Mouse (Mus musculus): Measurements from ENCODE around the gene Catip. TPM values are rescaled to one million over a fixed set of nuclear protein-coding genes. Genes with fewer than 3 reads are reported as not detected.

The Catip gene
- polyA plus RNA-seq, 1 experiment, result not detected

DNA sequence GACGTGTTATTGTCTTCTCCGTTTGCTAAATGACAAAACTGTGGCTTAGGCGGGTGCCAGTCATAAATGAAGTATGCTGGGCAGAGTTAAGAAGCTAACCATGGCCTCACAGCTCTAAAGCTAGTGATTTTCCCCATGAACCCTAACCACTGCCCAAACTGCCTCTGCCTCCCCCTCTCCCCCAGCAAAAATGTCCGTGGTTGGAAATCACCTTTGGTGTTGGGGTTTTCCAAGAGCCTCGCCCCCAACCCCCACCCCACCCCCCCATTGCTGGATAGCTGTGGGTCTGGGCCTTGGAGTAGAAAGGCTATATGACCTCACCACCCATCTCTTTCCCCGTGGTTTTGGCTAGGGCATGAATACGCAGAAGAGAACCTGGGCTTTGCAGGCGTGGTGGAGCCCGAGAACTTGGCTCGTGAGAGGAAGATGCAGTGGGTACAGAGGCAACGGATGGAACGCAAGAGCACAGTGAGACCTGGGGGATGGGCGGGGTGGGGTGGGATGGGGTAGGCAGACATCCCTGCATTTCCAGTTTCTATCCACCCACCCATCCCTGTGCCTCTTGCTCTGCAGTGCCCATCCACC, 10.6 kb upstream of the Catip start:
- 79% methylated on average over 13 of the region's 13 CpGs for WGBS
- Histone ChIP-seq H3K4me3 (replicated peaks; ENCODE audit: control insufficient read depth, low read depth, low read length) (no peak overlapping the region), H3K4me1 (ENCODE audit: control insufficient read depth, insufficient read depth, low read length) (no peaks in the 10 kb centered on the region), H3K27ac (ENCODE audit: control insufficient read depth, insufficient read depth, low read depth, low read length, poor library complexity) (no peak overlapping the region)
- TF ChIP-seq POLR2A (IDR thresholded peaks at IDR 0.05; ENCODE audit: borderline replicate concordance, control insufficient read depth, low read depth, low read length) (no peak), CTCF (IDR thresholded peaks at IDR 0.05; ENCODE audit: control insufficient read depth, insufficient read depth, low read length) (no peak)

GRCm38 (mm10) chr1:74352532-74353096, 9.3 kb upstream of the Catip start:
- 71% methylated on average over 5 of the region's 5 CpGs for WGBS
- TF ChIP-seq POLR2A (IDR thresholded peaks at IDR 0.05; ENCODE audit: borderline replicate concordance, control insufficient read depth, low read depth, low read length) (no peak), CTCF (IDR thresholded peaks at IDR 0.05; ENCODE audit: control insufficient read depth, insufficient read depth, low read length) (no peak)

GRCm38 (mm10) chr1:74353453-74354229, 8.3 kb upstream of the Catip start:
- 81% methylated on average over 9 of the region's 9 CpGs for WGBS
- TF ChIP-seq CTCF (IDR thresholded peaks at IDR 0.05; ENCODE audit: control insufficient read depth, insufficient read depth, low read length), result no peak
- TF ChIP-seq POLR2A (IDR thresholded peaks at IDR 0.05; ENCODE audit: borderline replicate concordance, control insufficient read depth, low read depth, low read length), result no peak
- H3K4me1 ChIP-seq (ENCODE audit: control insufficient read depth, insufficient read depth, low read length), result no peaks in the 10 kb centered on the region
- no peak overlapping the region for H3K27ac ChIP-seq (ENCODE audit: control insufficient read depth, insufficient read depth, low read depth, low read length, poor library complexity)
- H3K4me3 ChIP-seq (replicated peaks; ENCODE audit: control insufficient read depth, low read depth, low read length), result no peak overlapping the region

More at GRCm38 (mm10) chr1:74352532-74353096, 9.3 kb upstream of the Catip start:
- H3K4me3 ChIP-seq (replicated peaks; ENCODE audit: control insufficient read depth, low read depth, low read length), result no peak overlapping the region
- no peak overlapping the region for H3K27ac ChIP-seq (ENCODE audit: control insufficient read depth, insufficient read depth, low read depth, low read length, poor library complexity)
- no peaks in the 10 kb centered on the region for H3K4me1 ChIP-seq (ENCODE audit: control insufficient read depth, insufficient read depth, low read length)

GRCm38 (mm10) chr1:74357531-74357930, 4.4 kb upstream of the Catip start:
- Histone ChIP-seq H3K27ac (ENCODE audit: control insufficient read depth, insufficient read depth, low read depth, low read length, poor library complexity) (no peak overlapping the region), H3K4me3 (replicated peaks; ENCODE audit: control insufficient read depth, low read depth, low read length) (no peak overlapping the region), H3K4me1 (ENCODE audit: control insufficient read depth, insufficient read depth, low read length) (no peaks in the 10 kb centered on the region)
- TF ChIP-seq CTCF (IDR thresholded peaks at IDR 0.05; ENCODE audit: control insufficient read depth, insufficient read depth, low read length) (no peak), POLR2A (IDR thresholded peaks at IDR 0.05; ENCODE audit: borderline replicate concordance, control insufficient read depth, low read depth, low read length) (no peak)

- Histone ChIP-seq H3K4me3 (replicated peaks; ENCODE audit: control insufficient read depth, low read depth, low read length) (no peak overlapping the region), H3K27ac (ENCODE audit: control insufficient read depth, insufficient read depth, low read depth, low read length, poor library complexity) (no peak overlapping the region), H3K4me1 (ENCODE audit: control insufficient read depth, insufficient read depth, low read length) (peaks cover 5% of the 10 kb centered on the region)
- 62% methylated on average over 5 of the region's 5 CpGs for WGBS
- TF ChIP-seq POLR2A (IDR thresholded peaks at IDR 0.05; ENCODE audit: borderline replicate concordance, control insufficient read depth, low read depth, low read length), result no peak
- TF ChIP-seq CTCF (IDR thresholded peaks at IDR 0.05; ENCODE audit: control insufficient read depth, insufficient read depth, low read length), result no peak
Measured at GRCm38 (mm10) chr1:74359952-74360517, 1.9 kb upstream of the Catip start.

DNA sequence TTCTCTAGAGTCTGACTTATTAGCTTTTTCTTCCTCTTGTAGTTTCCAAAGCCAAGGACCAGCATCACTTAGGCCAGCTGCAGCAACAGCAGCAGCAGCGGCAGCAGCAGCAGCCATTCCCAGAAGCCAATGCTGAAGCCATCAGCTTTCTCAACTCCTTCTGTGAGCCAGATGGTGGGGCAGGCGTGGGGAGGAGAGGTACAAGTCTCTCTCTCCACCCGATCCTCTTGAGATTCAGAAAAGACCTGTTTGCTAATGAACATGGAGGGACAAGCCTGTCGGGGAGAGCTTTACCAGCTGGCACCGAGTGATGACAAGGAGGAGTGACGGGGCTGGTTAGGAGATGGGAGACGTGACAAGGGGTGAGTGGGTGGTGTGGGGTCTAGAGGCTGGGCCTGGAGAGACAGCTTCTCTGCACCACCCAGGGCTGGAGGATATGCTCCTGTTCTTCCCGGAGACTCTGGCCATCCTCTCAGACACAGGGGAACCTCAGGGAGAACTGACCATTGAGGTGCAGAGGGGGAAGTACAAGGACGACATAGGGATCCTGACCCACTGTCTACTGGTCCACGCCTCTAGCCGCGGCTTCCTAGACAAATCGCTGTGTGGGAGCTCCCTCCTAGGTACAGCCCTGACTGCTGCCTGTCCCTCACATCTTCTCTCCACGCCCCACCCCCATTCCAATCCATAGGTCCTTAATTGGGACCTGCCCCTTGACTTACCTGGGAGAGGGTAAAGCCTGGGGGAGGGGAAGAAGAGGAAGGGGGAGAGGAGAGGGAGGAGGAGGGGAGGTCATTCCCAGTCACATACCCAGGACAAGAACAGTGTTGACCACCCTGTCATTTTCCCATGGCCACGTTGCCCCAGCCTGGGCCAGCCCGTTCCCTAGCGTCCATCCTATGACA, 669 bp downstream of the Catip start:
- H3K4me3 ChIP-seq (replicated peaks; ENCODE audit: control insufficient read depth, low read depth, low read length), result no peak overlapping the region
- WGBS, result 76% methylated on average over 17 of the region's 17 CpGs
- H3K27ac ChIP-seq (ENCODE audit: control insufficient read depth, insufficient read depth, low read depth, low read length, poor library complexity), result no peak overlapping the region
- TF ChIP-seq POLR2A (IDR thresholded peaks at IDR 0.05; ENCODE audit: borderline replicate concordance, control insufficient read depth, low read depth, low read length) (no peak), CTCF (IDR thresholded peaks at IDR 0.05; ENCODE audit: control insufficient read depth, insufficient read depth, low read length) (no peak; the same call in 1 of the 2 replicates)
- H3K4me1 ChIP-seq (ENCODE audit: control insufficient read depth, insufficient read depth, low read length), result peaks cover 5% of the 10 kb centered on the region

- TF ChIP-seq CTCF (IDR thresholded peaks at IDR 0.05; ENCODE audit: control insufficient read depth, insufficient read depth, low read length) (no peak), POLR2A (IDR thresholded peaks at IDR 0.05; ENCODE audit: borderline replicate concordance, control insufficient read depth, low read depth, low read length) (no peak)
- H3K4me1 ChIP-seq (ENCODE audit: control insufficient read depth, insufficient read depth, low read length), result peaks cover 5% of the 10 kb centered on the region
- H3K4me3 ChIP-seq (replicated peaks; ENCODE audit: control insufficient read depth, low read depth, low read length), result no peak overlapping the region
- 66% methylated on average over 5 of the region's 5 CpGs for WGBS
- no peak overlapping the region for H3K27ac ChIP-seq (ENCODE audit: control insufficient read depth, insufficient read depth, low read depth, low read length, poor library complexity)
Measured at GRCm38 (mm10) chr1:74363437-74363836, 1.5 kb downstream of the Catip start.
